Mouse (Mus musculus): ENCODE measurements around the gene Nfkbie.

GRCm38 (mm10) chr17:45581567-45581983 is 26.1 kb downstream of the Nfkbie start:
- TF ChIP-seq CTCF (IDR thresholded peaks at IDR 0.05; ENCODE audit: low read depth) (peak; percentile 93), EP300 (IDR thresholded peaks at IDR 0.05; ENCODE audit: low read depth) (no peak)
